In the genomic region with DNA sequence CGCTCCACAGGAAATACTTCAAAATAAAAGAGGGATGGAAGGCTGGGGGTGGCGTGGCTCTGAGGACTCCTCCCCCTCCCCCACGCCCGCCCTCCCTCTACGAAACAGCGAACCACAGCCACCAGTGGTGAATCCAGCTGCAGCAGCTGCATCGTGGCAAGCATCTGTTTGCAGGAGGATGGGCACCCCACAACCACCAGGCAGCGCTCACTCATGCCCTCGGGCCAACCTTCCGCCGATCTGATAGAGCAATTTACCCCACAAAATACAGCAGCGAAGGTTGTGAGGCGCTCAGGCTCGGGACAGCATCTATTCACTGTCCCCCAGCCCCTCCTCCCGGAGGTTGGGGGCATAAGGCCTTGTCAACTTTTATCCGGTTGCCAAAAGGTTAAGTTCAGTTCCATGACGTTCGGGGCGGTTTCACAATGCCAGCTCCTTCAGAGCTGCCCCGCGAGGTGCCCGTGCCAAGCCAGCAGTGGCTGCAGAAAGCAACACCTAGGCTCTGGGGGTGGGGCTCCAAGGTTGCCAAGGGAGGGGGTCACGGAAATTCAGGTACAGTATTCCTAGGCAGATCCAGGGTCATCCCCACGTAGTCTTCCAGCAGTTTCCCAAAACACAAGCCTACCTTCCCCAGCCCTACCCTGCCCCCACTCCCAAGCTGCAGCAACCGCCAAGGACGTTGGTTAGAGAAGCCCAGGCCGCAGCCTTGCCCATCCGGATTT, we compare ENCODE assay signal across 8 mouse cellular contexts. TPM values are rescaled to one million over a fixed set of nuclear protein-coding genes. Genes with fewer than 3 reads are reported as not detected.
DNase-seq lines count a peak whose midpoint lies in the region; ATAC-seq and TF ChIP-seq lines count a peak whose summit lies in the region.

No protein-coding gene starts in this region.

- peaks cover 54% of the 10 kb centered on the region for H3K27me3 ChIP-seq in forebrain, embryonic 13.5 days
- peaks cover 67% of the 10 kb centered on the region for H3K27me3 ChIP-seq in limb, embryonic 13.5 days
- peaks cover 78% of the 10 kb centered on the region for H3K27me3 ChIP-seq in midbrain, embryonic 11.5 days (ENCODE audit: control insufficient read depth, insufficient read depth, low read length)
- no peaks in the 10 kb centered on the region for H3K27me3 ChIP-seq in stomach, postnatal 0 days (ENCODE audit: control insufficient read depth, insufficient read depth, low read length)

- peak overlapping the region; percentile 79 for H3K4me2 ChIP-seq in forebrain, embryonic 13.5 days
- H3K4me2 ChIP-seq in limb, embryonic 13.5 days (replicated peaks): peak overlapping the region; percentile 92
- peak overlapping the region; percentile 71 for H3K4me2 ChIP-seq in midbrain, embryonic 11.5 days
- peak overlapping the region; percentile 79 for H3K4me2 ChIP-seq in stomach, postnatal 0 days (replicated peaks; ENCODE audit: low read depth)

- DNase-seq in layer of hippocampus, adult 11-12 months (ENCODE audit: low spot score): peak; percentile 57
- DNase-seq in layer of hippocampus, adult 9-10 months (ENCODE audit: low spot score): no peak
- DNase-seq in brain, adult 2 months (ENCODE audit: low read depth, low spot score): peak; percentile 76
- DNase-seq in midbrain, embryonic 11.5 days (ENCODE audit: low spot score, missing footprints): peak; percentile 89
- peak; percentile 78 for DNase-seq in stomach, postnatal 0 days (ENCODE audit: low spot score)

- ATAC-seq in forebrain, embryonic 13.5 days: no peak
- ATAC-seq in inflammation-experienced regulatory T-cells, adult 6 months: peak; percentile 27
- no peak for ATAC-seq in limb, embryonic 13.5 days (ENCODE audit: low FRiP score, low read depth)
- ATAC-seq in midbrain, embryonic 11.5 days (ENCODE audit: low FRiP score): no peak
- ATAC-seq in stomach, postnatal 0 days (ENCODE audit: low FRiP score, low TSS enrichment): no peak

- WGBS in forebrain, embryonic 13.5 days: 4% methylated on average over 28 of the region's 28 CpGs
- 1% methylated on average over 27 of the region's 28 CpGs for WGBS in limb, embryonic 13.5 days
- 1% methylated on average over 28 of the region's 28 CpGs for WGBS in midbrain, embryonic 11.5 days
- WGBS in stomach, postnatal 0 days: 13% methylated on average over 28 of the region's 28 CpGs

- peak; percentile 43 for TF ChIP-seq CTCF in stomach, postnatal 0 days (IDR thresholded peaks at IDR 0.05; ENCODE audit: low read depth)

- TF ChIP-seq EP300 in stomach, postnatal 0 days (optimal IDR thresholded peaks at IDR 0.05): no peak

- H3K9me3 ChIP-seq in forebrain, embryonic 13.5 days (replicated peaks): no peaks in the 10 kb centered on the region
- H3K9me3 ChIP-seq in limb, embryonic 13.5 days: no peaks in the 10 kb centered on the region
- no peaks in the 10 kb centered on the region for H3K9me3 ChIP-seq in midbrain, embryonic 11.5 days (ENCODE audit: control insufficient read depth, low read length)
- no peaks in the 10 kb centered on the region for H3K9me3 ChIP-seq in stomach, postnatal 0 days (ENCODE audit: control insufficient read depth, low read length)

- peaks cover 25% of the 10 kb centered on the region for H3K36me3 ChIP-seq in forebrain, embryonic 13.5 days (ENCODE audit: poor library complexity, severe bottlenecking)
- peaks cover 27% of the 10 kb centered on the region for H3K36me3 ChIP-seq in limb, embryonic 13.5 days
- H3K36me3 ChIP-seq in midbrain, embryonic 11.5 days (ENCODE audit: control insufficient read depth, insufficient read depth, low read length): 0 out of 2 replicates have a peak, but pooled peaks cover 2% of the 10 kb centered on the region
- peaks cover 13% of the 10 kb centered on the region for H3K36me3 ChIP-seq in stomach, postnatal 0 days (ENCODE audit: control insufficient read depth, insufficient read depth, low read length)

- H3K27ac ChIP-seq in forebrain, embryonic 13.5 days: peak overlapping the region; percentile 99
- H3K27ac ChIP-seq in limb, embryonic 13.5 days: no peak overlapping the region
- no peak overlapping the region for H3K27ac ChIP-seq in midbrain, embryonic 11.5 days (ENCODE audit: low read depth, low read length)
- peak overlapping the region; percentile 99; the same call in 1 of the 2 replicates for H3K27ac ChIP-seq in stomach, postnatal 0 days (replicated peaks)

- H3K4me3 ChIP-seq in forebrain, embryonic 13.5 days: peak overlapping the region; percentile 71
- peak overlapping the region; percentile 89 for H3K4me3 ChIP-seq in limb, embryonic 13.5 days
- peak overlapping the region; percentile 83 for H3K4me3 ChIP-seq in midbrain, embryonic 11.5 days (ENCODE audit: low read depth, low read length)
- H3K4me3 ChIP-seq in stomach, postnatal 0 days (ENCODE audit: low read depth, low read length): peak overlapping the region; percentile 93

- H3K9ac ChIP-seq in forebrain, embryonic 13.5 days: peak overlapping the region; percentile 88
- peak overlapping the region; percentile 97 for H3K9ac ChIP-seq in limb, embryonic 13.5 days
- H3K9ac ChIP-seq in midbrain, embryonic 11.5 days (ENCODE audit: low read length): peak overlapping the region; percentile 92
- H3K9ac ChIP-seq in stomach, postnatal 0 days (ENCODE audit: low read length): peak overlapping the region; percentile 92

- peaks cover 72% of the 10 kb centered on the region for H3K4me1 ChIP-seq in forebrain, embryonic 13.5 days
- H3K4me1 ChIP-seq in limb, embryonic 13.5 days: peaks cover 78% of the 10 kb centered on the region
- H3K4me1 ChIP-seq in midbrain, embryonic 11.5 days (ENCODE audit: control insufficient read depth, insufficient read depth, low read length): peaks cover 54% of the 10 kb centered on the region
- H3K4me1 ChIP-seq in stomach, postnatal 0 days (replicated peaks; ENCODE audit: control insufficient read depth, insufficient read depth): peaks cover 27% of the 10 kb centered on the region

RNA-seq across cellular contexts. Expression of a gene that starts 2.1 kb away (rescaled TPM):
- polyA plus RNA-seq in forebrain, embryonic 13.5 days (2015; fragmentation: Nextera tagmentation; extraction: Ambion mirVana): 10.2 and 11.5 TPM in 2 replicates
- polyA plus RNA-seq in inflammation-experienced regulatory T-cells, adult 6 months (2017; shearing (Covaris generic)): 1 to 10 TPM; 2.0 to 3.6 (median 2.3) TPM
- 10.7 and 11.3 TPM in 2 replicates for polyA plus RNA-seq in limb, embryonic 13.5 days (2015; fragmentation: Nextera tagmentation; extraction: Ambion mirVana)
- polyA plus RNA-seq in midbrain, embryonic 11.5 days (2014; fragmentation: Nextera tagmentation; extraction: Ambion mirVana): 6.3 and 7.0 TPM in 2 replicates
- polyA plus RNA-seq in stomach, postnatal 0 days (2015; fragmentation: Nextera tagmentation; extraction: Ambion mirVana): 9.6 and 11.2 TPM in 2 replicates

RNA-seq across cellular contexts. Expression of a gene that starts 43.1 kb away (rescaled TPM):
- 9.8 and 12.3 TPM in 2 replicates for polyA plus RNA-seq in forebrain, embryonic 13.5 days (2015; fragmentation: Nextera tagmentation; extraction: Ambion mirVana)
- 1 to 10 TPM; 6.5 to 7.6 (median 7.5) TPM for polyA plus RNA-seq in inflammation-experienced regulatory T-cells, adult 6 months (2017; shearing (Covaris generic))
- 9.4 and 10.6 TPM in 2 replicates for polyA plus RNA-seq in limb, embryonic 13.5 days (2015; fragmentation: Nextera tagmentation; extraction: Ambion mirVana)
- polyA plus RNA-seq in midbrain, embryonic 11.5 days (2014; fragmentation: Nextera tagmentation; extraction: Ambion mirVana): 11.3 and 11.9 TPM in 2 replicates
- polyA plus RNA-seq in stomach, postnatal 0 days (2015; fragmentation: Nextera tagmentation; extraction: Ambion mirVana): 4.6 and 5.1 TPM in 2 replicates

Comparison
In these comparisons a context has a peak if more than half of its experiments do, and no peak if none do; other contexts are left out.
1. H3K27ac ChIP-seq: peak in forebrain, embryonic 13.5 days (single experiment) and stomach, postnatal 0 days (single experiment); none in limb, embryonic 13.5 days (single experiment) and midbrain, embryonic 11.5 days (single experiment).
2. Peak in every context shown above with its lines, with median percentiles within 50 percentile points of each other: H3K4me2 ChIP-seq, H3K4me3 ChIP-seq and H3K9ac ChIP-seq.